Mouse (Mus musculus): ENCODE results near the gene Zbtb45.

GRCm38 (mm10) chr7:13028986-13029385, 19.2 kb upstream of the Zbtb45 start:
- TF ChIP-seq CTCF (conservative IDR thresholded peaks at IDR 0.05; ENCODE audit: low read length) (no peak), NANOG (IDR thresholded peaks at IDR 0.05; ENCODE audit: borderline replicate concordance, low read length) (no peak)

Measured in E14TG2a.4 (cell line).